Mouse (Mus musculus) liver, embryonic 15.5 days (tissue): ENCODE data around the gene Aida. TPM values are rescaled to one million over a fixed set of nuclear protein-coding genes. Genes with fewer than 3 reads are reported as not detected.
"Not testable (repeated sequence)": the region's sequence is repeated elsewhere in the genome, so short reads cannot be mapped to it uniquely, and the experiment has no call there.

Experiments
- ATAC-seq: fragments of 200-750 bp; cut with Nextera tagmentation; 2 replicates; pipeline ENCODE4 v1.8.0; 2017; ENCODE audit warnings: moderate number of reproducible peaks, mild to moderate bottlenecking, moderate library complexity; ENCODE audit not compliant: insufficient read depth
- H3K27ac ChIP-seq: fragments of 300-500 bp; sonication (generic); replicated peaks from 2 replicates; pipeline ENCODE4 v1.5.1; 2015; ENCODE audit warnings: mild to moderate bottlenecking, inconsistent platforms
- H3K27me3 ChIP-seq: fragments of 300-500 bp; sonication (generic); 2 replicates; pipeline ENCODE4 v1.6.1; 2015; ENCODE audit warnings: mild to moderate bottlenecking, inconsistent platforms
- H3K36me3 ChIP-seq: fragments of 300-500 bp; sonication (generic); replicated peaks from 2 replicates; pipeline ENCODE4 v1.6.1; 2015; ENCODE audit warnings: moderate library complexity, mild to moderate bottlenecking, inconsistent platforms
- H3K4me1 ChIP-seq: fragments of 300-500 bp; sonication (generic); replicated peaks from 2 replicates; pipeline ENCODE4 v1.6.1; 2015; ENCODE audit warnings: inconsistent platforms
- H3K4me2 ChIP-seq: fragments of 300-500 bp; sonication (generic); 2 replicates; pipeline ENCODE4 v1.6.1; 2015; ENCODE audit warnings: moderate library complexity, mild to moderate bottlenecking, inconsistent platforms
- H3K4me3 ChIP-seq: fragments of 300-500 bp; sonication (generic); replicated peaks from 2 replicates; pipeline ENCODE4 v1.5.1; 2015; ENCODE audit warnings: mild to moderate bottlenecking, inconsistent platforms
- H3K9ac ChIP-seq: fragments of 300-500 bp; sonication (generic); 2 replicates; pipeline ENCODE4 v1.6.1; 2015; ENCODE audit warnings: moderate library complexity, mild to moderate bottlenecking, inconsistent platforms
- H3K9me3 ChIP-seq: fragments of 300-500 bp; sonication (generic); replicated peaks from 2 replicates; pipeline ENCODE4 v1.6.1; 2016; ENCODE audit warnings: inconsistent platforms
- WGBS: fragments of 180-500 bp; shearing (Covaris S2); methylation state at CpG from one replicate; pipeline ENCODE4 v1.1.7; 2015; ENCODE audit warnings: mixed read lengths; ENCODE audit not compliant: insufficient replicate concordance; 5-methylcytosine and 5-hydroxymethylcytosine counted together
- polyA plus RNA-seq: library from polyadenylated mRNA; unstranded; fragments of >200 nt; fragmentation: Nextera tagmentation; extraction: Ambion mirVana; gene quantifications from 2 replicates; pipeline ENCODE4 v1.2.1, GENCODE M21; 2015

Aida gene
- polyA plus RNA-seq, 1 experiment from 2014 or later: 17.5 TPM

DNA sequence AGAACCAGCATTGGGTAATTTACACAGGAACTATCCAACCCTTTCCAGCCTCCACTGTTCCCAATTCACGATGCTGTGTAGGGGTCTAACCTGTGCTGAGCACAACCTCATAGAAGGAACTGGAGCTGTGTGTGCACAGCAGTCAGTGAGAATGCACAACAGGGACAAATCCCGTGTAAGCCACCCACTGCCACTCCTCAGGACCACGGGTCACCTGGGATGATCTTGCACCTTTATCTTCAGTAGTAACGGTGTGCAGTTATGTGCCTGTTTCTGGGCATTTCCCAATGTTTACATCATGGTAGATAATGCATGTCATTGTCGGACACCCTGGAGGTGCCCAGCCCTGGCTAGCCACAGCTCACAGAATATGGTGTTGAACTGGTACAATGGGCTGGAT, 20.6 kb upstream of the Aida start:
- WGBS: 71% methylated on average over 5 of the region's 5 CpGs
- H3K36me3 ChIP-seq: peaks cover 34% of the 10 kb centered on the region
- no peaks in the 10 kb centered on the region for H3K9me3 ChIP-seq
- no peak overlapping the region for H3K9ac ChIP-seq
- ATAC-seq: no peak
- no peaks in the 10 kb centered on the region for H3K4me1 ChIP-seq
- H3K27ac ChIP-seq: no peak overlapping the region
- H3K4me2 ChIP-seq: no peak overlapping the region
- no peak overlapping the region for H3K4me3 ChIP-seq
- H3K27me3 ChIP-seq: no peaks in the 10 kb centered on the region

DNA sequence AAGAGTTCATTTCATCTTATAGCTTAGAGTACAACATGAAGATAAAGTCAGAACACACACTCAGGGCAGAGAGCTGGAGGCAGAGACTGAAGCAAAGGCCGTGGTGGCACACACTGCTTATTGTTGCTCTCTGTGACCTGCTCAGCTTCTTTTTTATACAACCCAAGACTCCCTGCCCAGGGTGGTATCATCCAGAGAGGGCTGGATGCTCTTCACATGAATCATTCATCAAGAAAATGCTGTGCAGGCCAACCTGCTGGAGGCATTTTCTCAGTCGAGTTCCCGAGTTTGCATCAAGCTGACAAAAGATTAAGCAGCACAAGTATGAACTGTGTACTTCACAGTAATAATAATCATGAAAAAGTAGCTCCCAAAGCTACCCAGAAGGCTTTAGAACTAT, 8.0 kb upstream of the Aida start:
- H3K4me1 ChIP-seq: no peaks in the 10 kb centered on the region
- no peak overlapping the region for H3K9ac ChIP-seq
- H3K27ac ChIP-seq: no peak overlapping the region
- H3K27me3 ChIP-seq: no peaks in the 10 kb centered on the region
- peaks cover 92% of the 10 kb centered on the region for H3K36me3 ChIP-seq
- no peak for ATAC-seq
- no peak overlapping the region for H3K4me3 ChIP-seq
- H3K9me3 ChIP-seq: no peaks in the 10 kb centered on the region
- H3K4me2 ChIP-seq: no peak overlapping the region
- 78% methylated on average over 3 of the region's 3 CpGs for WGBS

DNA sequence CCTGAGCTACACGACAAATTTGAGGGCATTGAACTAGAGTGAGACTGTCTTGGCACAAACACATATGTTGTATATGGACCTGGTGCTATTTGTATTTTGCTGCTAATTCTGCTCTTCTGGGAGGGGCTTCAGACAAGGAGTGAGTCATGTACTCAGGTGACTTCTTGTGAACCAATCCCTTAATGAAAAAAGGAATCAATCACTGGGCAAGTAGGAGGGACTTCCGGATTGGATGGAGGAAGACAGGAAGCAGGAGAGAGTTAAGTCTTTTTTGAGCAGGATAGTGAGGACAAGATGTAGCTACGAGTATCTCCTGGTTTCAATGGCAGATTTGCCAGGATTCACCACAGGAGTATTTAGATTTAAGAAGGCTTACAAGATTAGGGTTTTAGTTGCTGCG, 6.8 kb upstream of the Aida start:
- Histone ChIP-seq H3K27me3 (no peaks in the 10 kb centered on the region), H3K4me1 (no peaks in the 10 kb centered on the region), H3K4me3 (no peak overlapping the region), H3K4me2 (no peak overlapping the region), H3K9me3 (no peaks in the 10 kb centered on the region), H3K9ac (no peak overlapping the region), H3K27ac (no peak overlapping the region), H3K36me3 (peaks cover 90% of the 10 kb centered on the region)
- 88% methylated on average over 4 of the region's 4 CpGs for WGBS
- no peak for ATAC-seq

DNA sequence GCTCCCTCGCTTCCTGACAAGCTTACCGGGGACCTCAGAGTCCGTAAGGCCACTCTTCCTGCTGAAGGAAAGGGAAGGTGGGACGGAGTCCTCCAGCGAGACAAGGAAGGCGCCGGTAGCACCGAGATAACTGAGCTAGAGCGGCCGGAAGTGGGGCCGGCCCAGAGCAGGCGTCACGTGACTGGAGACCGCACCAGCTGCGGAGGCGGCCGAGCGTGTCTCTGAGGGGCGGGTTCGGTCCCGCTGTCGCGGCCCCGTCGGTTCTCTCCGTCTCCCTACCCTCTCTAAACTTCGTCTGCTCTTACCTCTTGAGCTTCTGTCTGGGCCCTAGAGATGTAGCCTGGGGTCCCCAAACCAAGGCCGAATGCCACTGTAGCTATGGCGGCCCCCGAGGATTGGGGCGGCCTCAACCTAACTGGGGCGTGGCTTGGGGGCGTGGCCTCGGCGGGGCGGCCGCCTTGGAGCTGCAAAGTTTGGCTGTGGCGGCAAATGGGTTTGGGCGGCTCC, 540 bp downstream of the Aida start, which contains the start of gene Brox:
TSS of gene Brox (minus strand) at position 393 of the 507 bp plus-strand sequence.
- H3K36me3 ChIP-seq: peaks cover 21% of the 10 kb centered on the region
- H3K27ac ChIP-seq: peak within 1 kb of the TSS; percentile 82
- H3K4me3 ChIP-seq: peak within 1 kb of the TSS; percentile 65
- peak within 1 kb of the TSS; percentile 72 for H3K4me2 ChIP-seq
- no peaks in the 10 kb centered on the region for H3K9me3 ChIP-seq
- peak within 1 kb of the TSS; percentile 68 for H3K9ac ChIP-seq
- WGBS: under 1% methylated on average over 39 of the region's 39 CpGs
- H3K4me1 ChIP-seq: no peaks in the 10 kb centered on the region
- peak; percentile 89 for ATAC-seq
- no peaks in the 10 kb centered on the region for H3K27me3 ChIP-seq

DNA sequence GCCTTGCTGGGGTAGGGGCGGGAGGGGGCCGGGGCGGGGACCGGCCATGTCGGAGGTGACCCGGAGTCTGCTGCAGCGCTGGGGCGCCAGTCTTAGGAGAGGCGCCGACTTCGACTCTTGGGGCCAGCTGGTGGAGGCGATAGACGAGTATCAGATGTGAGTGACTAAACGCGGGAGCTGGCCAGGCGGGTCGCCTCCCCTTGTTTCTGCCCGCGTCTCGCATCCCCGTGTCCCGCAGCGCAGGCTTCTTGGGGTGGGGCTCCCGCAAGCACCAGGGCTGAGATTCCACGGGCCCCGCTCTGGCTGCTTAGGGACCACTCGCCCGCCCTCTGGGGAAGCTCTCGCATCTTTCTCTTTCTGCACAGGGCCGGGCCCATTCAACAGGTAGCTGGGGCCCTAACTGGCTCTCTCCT, 1.1 kb downstream of the Aida start:
- H3K36me3 ChIP-seq: peaks cover 16% of the 10 kb centered on the region
- peak overlapping the region; percentile 65 for H3K4me3 ChIP-seq
- peak overlapping the region; percentile 56 for H3K9ac ChIP-seq
- H3K27me3 ChIP-seq: no peaks in the 10 kb centered on the region
- no peaks in the 10 kb centered on the region for H3K4me1 ChIP-seq
- ATAC-seq: peak; percentile 70
- H3K4me2 ChIP-seq: peak overlapping the region; percentile 72
- peak overlapping the region; percentile 82 for H3K27ac ChIP-seq
- WGBS: 1% methylated on average over 30 of the region's 30 CpGs
- no peaks in the 10 kb centered on the region for H3K9me3 ChIP-seq

DNA sequence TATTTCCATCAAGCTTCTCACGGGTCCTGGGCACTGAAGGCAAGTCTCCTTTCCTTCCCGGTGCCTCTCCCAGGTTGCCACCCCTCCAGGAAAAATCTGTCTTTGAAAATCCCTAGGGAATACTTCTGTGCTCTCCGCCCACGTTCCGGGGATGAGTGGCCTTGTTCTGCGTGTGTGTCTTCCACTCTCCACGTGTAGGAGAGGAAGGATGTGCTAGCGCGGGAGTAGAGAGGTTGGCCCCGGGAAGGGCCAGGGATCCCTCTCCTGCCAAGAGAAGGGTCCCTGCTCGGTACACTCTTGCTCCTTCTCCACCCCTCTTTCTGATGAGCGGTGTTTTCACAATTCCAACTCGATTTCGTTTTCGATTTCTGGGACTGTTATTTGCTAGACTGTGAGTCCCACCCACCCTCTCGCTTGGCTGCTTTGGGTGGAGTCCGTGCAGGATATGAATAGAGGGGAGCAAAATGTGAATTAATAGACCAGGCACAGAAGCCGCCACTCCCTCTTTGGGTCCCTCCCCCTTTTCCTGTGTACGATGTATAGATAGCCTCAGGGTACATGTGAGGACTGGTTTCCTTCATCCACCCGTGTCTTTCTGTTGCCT, 1.6 kb downstream of the Aida start:
- H3K27ac ChIP-seq: peak overlapping the region; percentile 82
- peak overlapping the region; percentile 72 for H3K4me2 ChIP-seq
- H3K9me3 ChIP-seq: no peaks in the 10 kb centered on the region
- H3K4me3 ChIP-seq: peak overlapping the region; percentile 65
- ATAC-seq: peak; percentile 33
- H3K9ac ChIP-seq: peak overlapping the region; percentile 56
- H3K27me3 ChIP-seq: no peaks in the 10 kb centered on the region
- peaks cover 12% of the 10 kb centered on the region for H3K36me3 ChIP-seq
- no peaks in the 10 kb centered on the region for H3K4me1 ChIP-seq
- WGBS: under 1% methylated on average over 20 of the region's 20 CpGs

DNA sequence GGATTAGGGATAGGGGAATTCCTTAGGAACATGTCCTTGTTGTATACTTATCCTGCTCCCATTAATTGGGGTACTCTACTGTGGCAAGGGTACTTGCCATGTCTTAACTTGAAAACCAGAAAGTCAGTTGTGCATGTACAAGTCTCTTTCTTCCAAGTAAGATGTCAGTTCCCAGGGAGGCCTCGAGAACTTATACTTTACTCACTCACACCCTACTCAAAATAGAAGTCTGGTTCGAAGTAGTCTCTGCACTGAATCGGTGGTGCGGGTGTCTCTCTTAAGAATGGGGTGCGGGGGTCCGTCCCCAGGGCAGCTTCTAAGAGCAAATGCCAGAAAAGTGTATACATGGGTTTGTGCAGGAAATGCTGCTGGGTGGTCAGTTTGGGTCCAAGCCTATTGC, 2.8 kb downstream of the Aida start:
- 75% methylated on average over 6 of the region's 6 CpGs for WGBS
- no peak overlapping the region for H3K4me2 ChIP-seq
- H3K27me3 ChIP-seq: no peaks in the 10 kb centered on the region
- H3K27ac ChIP-seq: no peak overlapping the region
- ATAC-seq: no peak
- H3K9ac ChIP-seq: no peak overlapping the region
- H3K4me1 ChIP-seq: no peaks in the 10 kb centered on the region
- H3K36me3 ChIP-seq: no peaks in the 10 kb centered on the region
- H3K9me3 ChIP-seq: no peaks in the 10 kb centered on the region
- H3K4me3 ChIP-seq: no peak overlapping the region

DNA sequence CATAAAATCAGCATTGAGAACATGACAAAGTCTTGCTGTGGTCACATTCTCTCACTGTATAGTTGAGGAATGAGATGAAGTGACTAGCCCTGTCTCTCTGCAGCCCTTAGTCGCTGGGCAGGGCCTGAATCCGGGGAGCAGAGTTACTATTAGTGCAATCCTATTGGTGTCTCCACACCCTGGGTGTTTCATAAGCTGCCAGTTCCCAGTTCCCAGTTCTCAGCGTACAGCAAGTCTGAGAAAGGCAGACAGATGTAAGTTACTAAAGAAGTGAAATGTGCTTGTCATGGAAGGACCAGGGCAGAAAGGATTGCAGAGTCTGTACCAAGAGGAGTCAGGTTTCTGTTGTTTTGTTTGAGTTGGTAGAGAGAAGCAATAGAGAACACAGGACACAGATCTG, 11.2 kb downstream of the Aida start:
- Histone ChIP-seq H3K36me3 (peaks cover 32% of the 10 kb centered on the region), H3K4me3 (no peak overlapping the region), H3K27me3 (no peaks in the 10 kb centered on the region), H3K27ac (no peak overlapping the region), H3K4me2 (no peak overlapping the region), H3K9ac (no peak overlapping the region), H3K4me1 (no peaks in the 10 kb centered on the region), H3K9me3 (no peaks in the 10 kb centered on the region)
- 72% methylated on average over 3 of the region's 3 CpGs for WGBS
- ATAC-seq: no peak

DNA sequence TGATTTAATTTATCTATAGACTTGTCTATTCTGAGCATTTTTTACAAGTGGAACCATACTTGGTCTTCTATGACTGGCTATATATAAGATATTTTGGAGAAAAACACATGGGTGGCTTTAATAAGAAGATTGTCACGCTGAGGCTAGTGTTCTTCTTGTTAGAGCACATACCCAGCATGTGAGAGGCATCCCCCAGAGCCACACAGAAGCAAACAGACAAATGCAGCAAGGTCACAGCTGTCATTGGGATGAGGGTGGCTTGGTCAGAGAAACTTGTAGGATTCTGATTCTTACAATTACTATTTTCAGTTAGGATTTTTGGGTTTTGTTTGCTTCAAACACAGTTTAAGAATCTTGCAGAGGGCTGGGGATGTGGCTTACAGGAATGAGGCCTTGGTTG, 12.1 kb downstream of the Aida start:
- Histone ChIP-seq H3K9me3 (no peaks in the 10 kb centered on the region), H3K36me3 (peaks cover 38% of the 10 kb centered on the region), H3K4me3 (no peak overlapping the region), H3K9ac (no peak overlapping the region), H3K4me1 (no peaks in the 10 kb centered on the region), H3K27me3 (no peaks in the 10 kb centered on the region), H3K4me2 (no peak overlapping the region), H3K27ac (no peak overlapping the region)
- no peak for ATAC-seq
- WGBS: 73% methylated on average over 1 of the region's 1 CpGs

DNA sequence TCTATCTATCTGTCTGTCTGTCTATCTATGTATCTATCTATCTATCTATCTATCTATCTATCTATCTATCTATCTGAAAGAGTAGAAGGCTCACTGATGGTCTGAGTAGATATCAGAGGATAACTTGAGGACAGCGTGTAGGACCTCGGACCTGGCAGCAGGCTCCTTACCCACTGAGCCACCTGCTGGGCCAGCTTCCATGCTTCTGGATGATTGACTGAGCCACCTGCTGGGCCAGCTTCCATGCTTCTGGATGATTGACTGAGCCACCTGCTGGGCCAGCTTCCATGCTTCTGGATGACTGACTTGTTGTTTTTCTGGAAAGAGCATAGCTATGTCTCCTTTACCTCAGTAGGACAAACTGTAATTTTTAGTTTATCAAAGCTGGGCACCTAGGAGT, 13.2 kb downstream of the Aida start:
- H3K36me3 ChIP-seq: peaks cover 47% of the 10 kb centered on the region
- H3K4me2 ChIP-seq, H3K27ac ChIP-seq, ATAC-seq, H3K4me3 ChIP-seq, H3K9me3 ChIP-seq, H3K4me1 ChIP-seq, H3K27me3 ChIP-seq, H3K9ac ChIP-seq: not testable (repeated sequence)
- WGBS: 91% methylated on average over 2 of the region's 2 CpGs

DNA sequence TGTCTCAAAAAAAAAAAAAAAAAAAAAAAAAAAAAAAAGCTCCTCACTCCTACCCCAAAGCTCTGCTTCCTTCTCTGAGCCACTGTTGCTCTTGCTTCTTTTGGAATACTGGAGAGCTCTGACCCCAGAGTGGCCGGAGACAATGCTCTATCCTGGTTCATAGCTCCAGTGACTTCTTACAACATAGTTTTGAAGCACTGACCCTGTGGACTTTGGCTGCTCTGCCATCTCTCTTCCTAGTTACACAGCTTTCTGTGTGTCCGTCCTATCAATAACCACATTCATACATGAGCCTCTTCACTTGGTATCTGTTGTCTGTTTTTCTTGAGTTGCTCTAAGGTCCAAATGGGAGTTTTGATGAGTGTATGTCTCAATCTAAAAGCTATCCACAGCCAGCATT, 15.7 kb downstream of the Aida start:
- H3K36me3 ChIP-seq: peaks cover 63% of the 10 kb centered on the region
- H3K4me1 ChIP-seq: no peaks in the 10 kb centered on the region
- no peak overlapping the region for H3K27ac ChIP-seq
- no peak overlapping the region for H3K4me3 ChIP-seq
- H3K9me3 ChIP-seq: no peaks in the 10 kb centered on the region
- H3K4me2 ChIP-seq: no peak overlapping the region
- ATAC-seq: no peak
- 75% methylated on average over 2 of the region's 2 CpGs for WGBS
- H3K27me3 ChIP-seq: no peaks in the 10 kb centered on the region
- H3K9ac ChIP-seq: no peak overlapping the region

DNA sequence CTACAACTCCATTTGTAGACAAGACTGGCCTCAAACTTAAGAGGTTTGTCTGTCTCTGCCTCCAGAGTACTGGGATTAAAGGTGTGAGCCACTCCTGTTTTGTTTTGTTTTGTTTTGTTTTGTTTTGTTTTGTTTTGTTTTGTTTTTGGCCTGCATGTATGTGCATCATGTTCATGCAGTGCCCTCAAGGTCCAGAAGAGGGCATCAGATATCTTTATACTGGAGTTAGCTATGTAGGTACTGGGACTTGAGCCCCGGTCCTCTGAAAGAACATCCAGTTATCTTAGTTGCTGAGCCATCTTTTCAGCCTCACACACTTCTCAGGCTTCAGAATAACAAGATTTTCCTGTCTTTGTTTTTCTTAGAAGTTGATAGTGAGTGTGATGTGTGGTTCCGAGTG, 19.4 kb downstream of the Aida start:
- WGBS: 70% methylated on average over 2 of the region's 2 CpGs

More for the DNA sequence above, 19.4 kb downstream of the Aida start:
- no peaks in the 10 kb centered on the region for H3K4me1 ChIP-seq
- no peaks in the 10 kb centered on the region for H3K9me3 ChIP-seq
- H3K27ac ChIP-seq: no peak overlapping the region
- H3K4me3 ChIP-seq: no peak overlapping the region
- H3K4me2 ChIP-seq: no peak overlapping the region
- H3K27me3 ChIP-seq: no peaks in the 10 kb centered on the region
- no peak overlapping the region for H3K9ac ChIP-seq
- peaks cover 77% of the 10 kb centered on the region for H3K36me3 ChIP-seq
- no peak for ATAC-seq
